Mouse (Mus musculus): ENCODE measurements around the gene Notum.

The Notum gene

DNA sequence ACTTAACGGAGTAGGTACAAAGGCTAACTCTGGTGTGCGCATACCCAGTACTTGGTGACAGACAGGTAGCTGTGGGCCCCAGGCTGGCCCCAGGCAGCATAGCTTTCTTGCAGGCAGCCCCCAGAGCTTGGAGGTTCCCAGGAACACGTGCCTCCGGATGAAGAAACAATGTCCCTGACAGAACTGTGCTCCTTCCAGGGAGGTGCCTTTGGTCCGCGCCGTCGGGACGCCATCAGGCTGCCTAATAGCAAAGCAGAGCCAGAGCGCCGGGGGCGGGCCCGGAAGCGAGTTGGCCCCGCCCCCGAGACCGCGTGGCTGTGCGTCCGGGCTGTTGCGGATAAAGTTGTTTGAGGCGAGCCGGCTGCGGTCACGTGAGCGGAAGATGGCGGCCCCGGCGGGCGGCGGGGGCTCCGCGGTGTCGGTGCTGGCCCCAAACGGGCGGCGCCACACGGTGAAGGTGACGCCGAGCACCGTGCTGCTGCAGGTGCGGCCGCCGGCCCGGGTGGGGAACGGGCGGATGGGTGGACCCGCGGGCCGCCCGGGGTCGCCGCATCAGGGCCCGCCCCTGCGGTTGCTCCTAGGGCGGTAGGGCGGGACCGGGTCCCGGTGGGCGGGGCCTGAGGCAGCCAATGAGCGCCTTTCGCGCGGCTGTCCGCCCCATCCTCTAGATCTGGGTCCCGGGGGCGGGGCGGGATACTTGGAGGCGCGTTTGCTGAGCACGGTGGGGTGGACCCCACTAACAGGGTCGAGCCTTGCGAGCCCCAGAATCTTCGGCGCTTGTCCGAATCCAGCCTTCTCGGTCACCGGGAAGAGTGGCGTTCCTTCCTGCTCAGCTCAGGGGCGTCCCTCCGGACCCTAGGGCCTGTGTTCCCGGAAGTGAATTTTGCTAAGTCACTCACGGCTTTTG is 12.0 kb upstream of the Notum start, which contains the start of gene Aspscr1:
Gene Aspscr1 (plus strand): TSS at position 287 of the 907 bp plus-strand sequence.
- peak; percentile 99 for DNase-seq

DNA sequence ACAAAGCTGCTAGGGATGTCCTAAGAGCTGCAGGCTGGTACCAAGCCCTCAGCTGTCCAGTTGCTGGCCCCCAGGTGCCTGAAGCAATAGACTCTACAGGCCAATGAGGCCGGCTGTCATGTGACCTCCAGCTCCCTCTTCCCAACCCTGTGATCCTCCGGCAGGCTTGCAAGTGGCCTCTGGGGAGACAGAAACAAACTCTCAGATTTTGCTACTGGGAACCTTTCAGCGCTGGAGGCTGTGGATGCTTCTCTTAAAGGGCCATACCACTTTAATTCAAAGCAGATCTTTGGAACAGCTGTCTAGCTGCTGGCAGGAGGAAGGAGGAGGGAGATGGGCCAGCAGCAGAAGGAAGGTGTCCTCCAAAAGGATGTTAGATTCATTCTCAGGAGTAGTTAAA is 5.6 kb upstream of the Notum start:
- no peak for DNase-seq

GRCm38 (mm10) chr11:120665406-120665805 is 4.4 kb upstream of the Notum start:
- DNase-seq, result peak; percentile 86

GRCm38 (mm10) chr11:120663714-120664113 is 2.7 kb upstream of the Notum start:
- DNase-seq, result no peak

GRCm38 (mm10) chr11:120662759-120663158 is 1.8 kb upstream of the Notum start:
- no peak for DNase-seq

- peak; percentile 63 for DNase-seq
Observed at GRCm38 (mm10) chr11:120660301-120661075, 487 bp downstream of the Notum start.

- peak; percentile 41 for DNase-seq
Observed at GRCm38 (mm10) chr11:120659509-120660300, 1.3 kb downstream of the Notum start.

GRCm38 (mm10) chr11:120658876-120659410 is 2.0 kb downstream of the Notum start:
- DNase-seq, result peak; percentile 91

- DNase-seq, result peak; percentile 47
Observed at GRCm38 (mm10) chr11:120657301-120657700, 3.7 kb downstream of the Notum start.

GRCm38 (mm10) chr11:120654741-120655140 is 6.2 kb downstream of the Notum start:
- no peak for DNase-seq

DNA sequence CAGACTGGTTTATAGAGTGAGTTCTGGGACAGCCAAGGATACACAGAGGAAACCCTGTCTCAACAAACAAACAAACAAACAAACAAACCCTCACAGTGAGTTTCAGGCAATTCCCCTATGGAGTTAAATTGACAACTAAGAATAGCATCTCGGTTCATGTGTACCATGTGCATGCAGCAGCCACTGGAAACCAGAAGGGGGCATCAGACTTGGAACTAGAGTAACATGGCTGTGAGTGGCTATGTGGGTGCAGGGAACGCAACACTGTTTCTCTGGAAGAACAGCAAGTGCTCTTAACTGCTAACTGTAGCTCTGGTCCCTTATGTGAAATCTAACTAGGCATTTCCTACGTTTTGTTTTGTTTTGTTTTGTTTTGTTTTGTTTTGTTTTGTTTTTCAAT is 9.1 kb downstream of the Notum start:
- no peak for DNase-seq

- peak; percentile 51 for DNase-seq
Observed at GRCm38 (mm10) chr11:120648001-120648476, 12.9 kb downstream of the Notum start, which contains the start of gene Myadml2. Myadml2 (minus strand) TSS chr11:120648158.

DNA sequence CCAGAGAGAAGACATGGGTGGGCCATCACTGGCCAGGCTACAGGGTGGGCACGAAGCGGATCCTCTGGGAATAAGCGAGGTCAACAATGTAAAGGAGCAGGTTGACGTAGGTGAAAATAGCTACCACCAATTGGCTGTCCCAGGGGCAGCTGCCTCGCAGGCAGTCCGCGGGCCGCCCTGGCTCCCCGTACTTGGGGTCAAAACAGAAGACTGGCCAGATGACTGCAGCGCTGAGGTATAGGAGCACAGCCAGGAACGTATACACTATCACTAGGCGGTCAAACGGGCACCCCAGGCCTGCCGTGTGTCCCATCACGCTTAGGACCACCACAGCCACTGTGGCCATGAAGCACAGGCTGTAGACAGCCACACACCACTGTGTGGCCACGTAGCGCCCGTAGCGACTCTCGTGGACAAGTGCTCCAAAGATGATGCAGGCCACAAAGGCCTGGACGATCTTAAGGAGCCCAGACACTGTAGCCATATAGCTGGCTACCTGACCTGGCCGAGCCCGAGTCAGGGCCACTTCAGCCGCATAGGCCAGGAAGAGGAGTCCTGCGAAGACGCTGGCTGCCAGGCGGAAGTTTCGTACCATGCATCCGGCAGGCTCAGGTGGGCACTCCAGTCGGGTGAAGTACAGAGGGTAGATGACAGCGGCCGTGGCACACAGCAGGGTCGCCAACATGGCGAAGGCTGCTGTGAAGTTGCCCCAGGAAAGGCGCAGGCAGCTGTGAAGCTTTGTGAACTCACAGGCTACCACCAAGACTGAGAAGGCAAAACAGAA is 13.7 kb downstream of the Notum start:
- DNase-seq, result peak; percentile 12

GRCm38 (mm10) chr11:120643601-120643987 is 17.4 kb downstream of the Notum start, which contains the start of gene Pycr1:
Pycr1 (minus strand) TSS chr11:120643769.
- DNase-seq, result peak; percentile 94

- DNase-seq, result peak; percentile 43
Observed at GRCm38 (mm10) chr11:120642939-120643600, 17.9 kb downstream of the Notum start.

DNA sequence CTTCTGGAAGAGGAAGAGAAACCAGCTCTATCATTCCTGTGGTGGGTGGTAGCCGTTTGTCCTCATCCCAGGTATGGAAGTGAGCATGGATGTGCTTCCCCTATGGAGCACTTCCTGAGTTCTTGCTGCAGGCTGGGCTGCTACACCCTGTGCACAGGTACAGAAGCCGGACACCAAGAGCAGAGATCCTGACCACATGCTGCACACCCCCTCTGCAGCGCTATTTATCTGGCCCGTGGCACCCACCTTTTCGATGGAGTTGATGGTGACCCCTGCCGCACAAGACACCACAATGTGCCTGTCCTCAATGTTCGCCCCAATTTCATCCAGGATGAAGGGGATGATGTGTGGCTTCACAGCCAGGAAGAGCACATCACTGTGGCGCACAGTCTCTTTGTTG is 19.1 kb downstream of the Notum start:
- DNase-seq, result no peak

GRCm38 (mm10) chr11:120641255-120641654 is 19.7 kb downstream of the Notum start:
- DNase-seq, result no peak

- no peak for DNase-seq
Observed at GRCm38 (mm10) chr11:120634810-120635209, 26.2 kb downstream of the Notum start.

DNA sequence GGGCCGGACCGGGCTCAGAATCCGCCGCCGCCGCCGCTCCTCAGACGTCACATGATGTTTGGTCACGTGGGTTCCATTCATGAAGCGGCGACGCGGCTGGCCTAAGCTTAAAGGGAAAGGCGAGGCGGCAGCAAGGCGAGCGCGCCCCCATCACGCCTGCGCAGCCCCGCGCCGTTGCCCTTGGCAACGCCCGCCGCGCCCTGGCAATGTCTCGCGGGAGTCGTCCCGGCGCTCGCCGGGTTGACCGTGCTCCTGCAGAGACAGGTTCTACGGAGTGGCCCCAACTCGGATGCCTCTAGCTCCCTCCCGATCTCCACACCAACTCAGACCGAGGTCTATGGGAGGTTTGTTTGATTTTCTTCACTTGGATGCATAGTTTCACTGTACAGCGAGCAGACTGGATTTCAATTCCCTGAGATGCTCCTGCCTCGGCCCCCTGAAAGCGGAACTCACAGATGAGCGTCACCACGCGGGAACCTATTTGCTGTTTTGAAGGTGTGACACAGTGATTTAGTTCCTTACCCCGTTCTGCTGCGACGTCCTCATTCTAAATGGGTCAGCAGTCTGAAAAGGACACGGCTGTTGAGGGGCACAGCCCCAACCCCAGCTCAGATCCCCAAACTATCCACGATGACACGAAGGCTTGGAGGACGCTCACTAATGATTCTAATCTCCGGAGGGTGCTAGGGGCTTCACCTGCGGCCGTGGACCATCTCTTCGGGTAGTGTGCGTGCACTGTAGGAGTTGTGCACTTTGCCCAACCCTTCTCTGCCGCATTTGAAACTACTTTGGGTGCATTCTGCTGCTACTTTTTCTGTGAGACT is 27.2 kb downstream of the Notum start, which contains the start of gene Mafg:
Gene Mafg (minus strand): TSS at position 81 of the 824 bp plus-strand sequence.
- DNase-seq, result peak; percentile 97

All from kidney, postnatal 10 days (tissue).